Mouse (Mus musculus) bone marrow, adult 2 months (tissue): Measurements from ENCODE around the gene Zfp986.
"Not testable (repeated sequence)": the region's sequence is repeated elsewhere in the genome, so short reads cannot be mapped to it uniquely, and the experiment has no call there.

ENCODE experiments used
- CTCF ChIP-seq: fragments of 200-500 bp; IDR thresholded peaks from 2 replicates; pipeline ENCODE4 v1.5.1; 2011; ENCODE audit warnings: low read length, control low read depth; ENCODE audit not compliant: control insufficient read depth, insufficient read depth
- POLR2A ChIP-seq: fragments of 200-500 bp; IDR thresholded peaks from 2 replicates; pipeline ENCODE4 v1.6.1; 2011; ENCODE audit warnings: low read depth, mild to moderate bottlenecking, control low read depth, low read length, borderline replicate concordance; ENCODE audit not compliant: control insufficient read depth

DNA sequence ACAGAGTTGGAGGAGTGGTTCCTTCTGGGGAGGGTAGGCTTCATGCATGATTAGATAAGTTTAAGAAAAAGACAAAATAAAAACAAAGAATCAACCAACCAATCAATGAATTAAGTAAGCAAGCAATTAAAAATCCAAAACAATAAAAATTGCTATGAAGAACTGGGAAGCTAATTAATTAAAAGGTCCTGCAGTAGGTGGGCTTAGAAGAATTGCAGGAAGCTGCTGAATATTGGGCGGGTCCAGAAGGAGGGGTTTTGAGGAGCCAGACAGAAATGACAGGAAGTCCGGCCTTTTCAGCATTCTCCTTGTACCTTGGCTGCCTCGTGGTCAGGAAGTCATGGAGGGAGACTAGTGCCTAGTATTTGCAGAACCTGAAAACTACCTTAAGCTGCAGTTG is at the start of gene Zfp986:
- TF ChIP-seq CTCF, POLR2A: not testable (repeated sequence)
